10 mouse cellular contexts compared by ENCODE assay signal in the genomic region with DNA sequence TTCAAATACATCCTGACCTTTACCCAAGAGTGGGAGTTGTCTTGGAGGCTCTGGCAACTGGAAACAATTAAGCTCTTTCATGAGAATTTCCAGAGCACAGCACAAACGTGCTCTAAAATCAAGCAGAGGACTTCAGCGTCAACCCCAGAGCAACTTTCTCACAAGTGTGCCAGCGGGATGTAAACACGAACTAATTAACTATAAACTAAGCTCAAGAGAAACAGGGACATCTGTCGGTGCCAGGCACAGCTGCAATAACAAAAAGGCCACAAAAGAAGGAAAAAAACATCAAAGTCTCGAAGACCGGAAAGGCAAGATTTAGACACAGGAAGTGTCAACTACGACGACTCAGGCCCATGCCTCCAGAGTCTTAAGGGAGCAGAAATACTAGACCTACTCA. TPM values are rescaled to one million over a fixed set of nuclear protein-coding genes. Genes with fewer than 3 reads are reported as not detected.
DNase-seq lines count a peak whose midpoint lies in the region; ATAC-seq and TF ChIP-seq lines count a peak whose summit lies in the region.
"Had no signal": no experiment of that assay in that cellular context is flagged by ENCODE, and none has a peak within 500 bp of the region (broad histone marks: within the 10 kb centered on the region; RNA-seq: fewer than 3 reads in every experiment).

No protein-coding gene starts in this region.

- H3K36me3 ChIP-seq in lung, postnatal 0 days (ENCODE audit: insufficient read depth, low read length): peaks cover 47% of the 10 kb centered on the region
- H3K36me3 ChIP-seq in embryonic facial prominence, embryonic 12.5 days: peaks cover 45% of the 10 kb centered on the region
- H3K36me3 ChIP-seq in hindbrain, embryonic 15.5 days: peaks cover 44% of the 10 kb centered on the region
- peaks cover 22% of the 10 kb centered on the region for H3K36me3 ChIP-seq in stomach, embryonic 14.5 days (ENCODE audit: control insufficient read depth, insufficient read depth, low read length)
- peaks cover 83% of the 10 kb centered on the region for H3K36me3 ChIP-seq in heart, embryonic 12.5 days

- WGBS in lung, postnatal 0 days: 25% methylated on average over 9 of the region's 9 CpGs
- WGBS in embryonic facial prominence, embryonic 12.5 days: 9% methylated on average over 9 of the region's 9 CpGs
- 52% methylated on average over 9 of the region's 9 CpGs for WGBS in hindbrain, embryonic 15.5 days
- 20% methylated on average over 9 of the region's 9 CpGs for WGBS in stomach, embryonic 14.5 days
- 52% methylated on average over 9 of the region's 9 CpGs for WGBS in heart, embryonic 12.5 days

- TF ChIP-seq CTCF in lung, postnatal 0 days (IDR thresholded peaks at IDR 0.05): no peak

- no peaks in the 10 kb centered on the region for H3K4me1 ChIP-seq in lung, postnatal 0 days (ENCODE audit: insufficient read depth, low read depth, low read length)
- peaks cover 15% of the 10 kb centered on the region for H3K4me1 ChIP-seq in embryonic facial prominence, embryonic 12.5 days
- H3K4me1 ChIP-seq in hindbrain, embryonic 15.5 days (replicated peaks): no peaks in the 10 kb centered on the region
- 0 out of 2 replicates have a peak, but pooled peaks cover 2% of the 10 kb centered on the region for H3K4me1 ChIP-seq in stomach, embryonic 14.5 days (ENCODE audit: control insufficient read depth, insufficient read depth, low read length)
- H3K4me1 ChIP-seq in heart, embryonic 12.5 days (replicated peaks): no peaks in the 10 kb centered on the region

- no peak overlapping the region for H3K4me3 ChIP-seq in lung, postnatal 0 days (ENCODE audit: low read depth, low read length)
- H3K4me3 ChIP-seq in embryonic facial prominence, embryonic 12.5 days: no peak overlapping the region
- no peak overlapping the region for H3K4me3 ChIP-seq in hindbrain, embryonic 15.5 days
- H3K4me3 ChIP-seq in stomach, embryonic 14.5 days (ENCODE audit: low read depth, low read length): no peak overlapping the region
- no peak overlapping the region for H3K4me3 ChIP-seq in heart, embryonic 12.5 days
- H3K4me3 ChIP-seq: erythroblast, embryonic 14.5 days; myocyte had no signal

- TF ChIP-seq EP300 in lung, postnatal 0 days (IDR thresholded peaks at IDR 0.05): no peak

- no peak overlapping the region for H3K9ac ChIP-seq in lung, postnatal 0 days (replicated peaks; ENCODE audit: low read depth)
- no peak overlapping the region for H3K9ac ChIP-seq in embryonic facial prominence, embryonic 12.5 days
- H3K9ac ChIP-seq in hindbrain, embryonic 15.5 days: no peak overlapping the region
- H3K9ac ChIP-seq in stomach, embryonic 14.5 days (replicated peaks; ENCODE audit: low read depth, low read length): no peak overlapping the region
- H3K9ac ChIP-seq in heart, embryonic 12.5 days: no peak overlapping the region

- no peak for DNase-seq in lung, postnatal 0 days (ENCODE audit: low spot score)
- no peak for DNase-seq in lung, adult 18-20 months
- no peak for DNase-seq in ovary, postnatal 10 days (ENCODE audit: low spot score)

- peak overlapping the region; percentile 43 for H3K27ac ChIP-seq in lung, postnatal 0 days (ENCODE audit: low read length)
- peak overlapping the region; percentile 88 for H3K27ac ChIP-seq in embryonic facial prominence, embryonic 12.5 days
- H3K27ac ChIP-seq in hindbrain, embryonic 15.5 days (replicated peaks): 0 out of 2 replicates have a peak overlapping the region, but pooled peaks have one; percentile 14
- H3K27ac ChIP-seq in stomach, embryonic 14.5 days (ENCODE audit: low read length): peak overlapping the region; percentile 4; the same call in 1 of the 2 replicates
- H3K27ac ChIP-seq in heart, embryonic 12.5 days (ENCODE audit: poor library complexity, severe bottlenecking): no peak overlapping the region

- H3K27me3 ChIP-seq in lung, postnatal 0 days (replicated peaks; ENCODE audit: insufficient read depth, low read length): no peaks in the 10 kb centered on the region
- H3K27me3 ChIP-seq in embryonic facial prominence, embryonic 12.5 days: no peaks in the 10 kb centered on the region
- no peaks in the 10 kb centered on the region for H3K27me3 ChIP-seq in hindbrain, embryonic 15.5 days
- H3K27me3 ChIP-seq in stomach, embryonic 14.5 days (ENCODE audit: control insufficient read depth, insufficient read depth, low read length): no peaks in the 10 kb centered on the region
- H3K27me3 ChIP-seq in heart, embryonic 12.5 days (replicated peaks): no peaks in the 10 kb centered on the region

- H3K4me2 ChIP-seq in lung, postnatal 0 days (replicated peaks; ENCODE audit: low read depth, low read length): no peak overlapping the region
- H3K4me2 ChIP-seq in embryonic facial prominence, embryonic 12.5 days (replicated peaks): 0 out of 2 replicates have a peak overlapping the region, but pooled peaks have one; percentile 8
- H3K4me2 ChIP-seq in hindbrain, embryonic 15.5 days: no peak overlapping the region
- no peak overlapping the region for H3K4me2 ChIP-seq in stomach, embryonic 14.5 days (replicated peaks; ENCODE audit: low read depth, low read length)
- H3K4me2 ChIP-seq in heart, embryonic 12.5 days: no peak overlapping the region

- ATAC-seq in lung, postnatal 0 days: no peak
- peak; percentile 37; the same call in 1 of the 2 replicates for ATAC-seq in embryonic facial prominence, embryonic 12.5 days (ENCODE audit: insufficient number of reproducible peaks, insufficient read depth, low FRiP score, low TSS enrichment)
- ATAC-seq in hindbrain, embryonic 15.5 days (ENCODE audit: low FRiP score, low read depth): no peak
- no peak for ATAC-seq in stomach, embryonic 14.5 days (ENCODE audit: insufficient number of reproducible peaks, insufficient read depth, low FRiP score, low read depth)
- ATAC-seq in heart, embryonic 12.5 days (ENCODE audit: insufficient number of reproducible peaks, low FRiP score): no peak

- no peaks in the 10 kb centered on the region for H3K9me3 ChIP-seq in lung, postnatal 0 days (ENCODE audit: low read length)
- no peaks in the 10 kb centered on the region for H3K9me3 ChIP-seq in embryonic facial prominence, embryonic 12.5 days
- H3K9me3 ChIP-seq in hindbrain, embryonic 15.5 days: no peaks in the 10 kb centered on the region
- H3K9me3 ChIP-seq in stomach, embryonic 14.5 days (ENCODE audit: control insufficient read depth, low read depth, low read length): no peaks in the 10 kb centered on the region
- H3K9me3 ChIP-seq in heart, embryonic 12.5 days (replicated peaks): no peaks in the 10 kb centered on the region

RNA-seq across cellular contexts. Expression of a gene that starts 23.2 kb away (rescaled TPM):
- polyA plus RNA-seq in lung, postnatal 0 days (2015; fragmentation: Nextera tagmentation; extraction: Ambion mirVana): 91.9 and 98.4 TPM in 2 replicates
- polyA plus RNA-seq in embryonic facial prominence, embryonic 12.5 days (2016; fragmentation: Nextera tagmentation; extraction: Ambion mirVana): 82.4 and 85.3 TPM in 2 replicates
- polyA plus RNA-seq in hindbrain, embryonic 15.5 days (2015; fragmentation: Nextera tagmentation; extraction: Ambion mirVana): 83.5 and 96.8 TPM in 2 replicates
- polyA plus RNA-seq in stomach, embryonic 14.5 days (2014; fragmentation: Nextera tagmentation; extraction: Ambion mirVana): 99.9 and 112 TPM in 2 replicates
- polyA plus RNA-seq in heart, embryonic 12.5 days (2016; fragmentation: Nextera tagmentation; extraction: Ambion mirVana): 87.3 and 89.1 TPM in 2 replicates

RNA-seq across cellular contexts. Expression of a gene that starts 50.3 kb away (rescaled TPM):
- polyA plus RNA-seq in lung, postnatal 0 days (2015; fragmentation: Nextera tagmentation; extraction: Ambion mirVana): 9.9 and 14.5 TPM in 2 replicates
- 0.75 and 0.90 TPM in 2 replicates for polyA plus RNA-seq in embryonic facial prominence, embryonic 12.5 days (2016; fragmentation: Nextera tagmentation; extraction: Ambion mirVana)
- 0.05 TPM in 1 of 2 replicates, not detected in the other for polyA plus RNA-seq in hindbrain, embryonic 15.5 days (2015; fragmentation: Nextera tagmentation; extraction: Ambion mirVana)
- 2.9 and 3.0 TPM in 2 replicates for polyA plus RNA-seq in stomach, embryonic 14.5 days (2014; fragmentation: Nextera tagmentation; extraction: Ambion mirVana)
- polyA plus RNA-seq in heart, embryonic 12.5 days (2016; fragmentation: Nextera tagmentation; extraction: Ambion mirVana): not detected in 2 replicates
- polyA plus RNA-seq: erythroblast, embryonic 14.5 days; heart, postnatal 0 days; myocyte had no signal
